Mouse (Mus musculus) G1E (cell line): ENCODE data around the gene Rab10.

Experiments used
- CTCF ChIP-seq: IDR thresholded peaks from 2 replicates; pipeline ENCODE4 v1.5.1; 2012; ENCODE audit warnings: low read depth, low read length, inconsistent platforms, mixed read lengths
- GATA2 ChIP-seq: IDR thresholded peaks from 2 replicates; pipeline ENCODE4 v1.6.1; 2012; ENCODE audit warnings: low read depth, low read length, inconsistent platforms, borderline replicate concordance

DNA sequence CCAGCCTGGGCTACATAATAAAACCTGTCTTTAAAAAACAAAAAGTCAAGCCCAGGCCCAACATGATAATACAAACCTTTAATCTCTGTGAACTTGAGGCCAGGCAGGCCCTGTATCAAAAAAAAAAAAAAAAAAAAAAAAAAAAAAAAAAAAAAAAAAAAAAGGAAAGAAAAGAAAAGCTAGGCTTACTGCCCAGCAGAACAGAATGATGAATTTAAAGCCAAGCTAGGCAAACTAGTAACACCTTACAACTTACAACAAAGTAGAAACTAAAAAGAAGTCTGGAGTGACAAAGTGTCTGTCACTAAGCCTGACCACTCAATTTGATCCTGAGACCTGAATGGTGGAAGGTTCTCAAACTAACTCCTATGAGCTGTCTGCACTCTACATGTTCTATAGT lies 37.9 kb upstream of the Rab10 start:
- TF ChIP-seq CTCF (no peak), GATA2 (no peak)
